Mouse (Mus musculus): ENCODE data around the gene Nop2. TPM values are rescaled to one million over a fixed set of nuclear protein-coding genes. Genes with fewer than 3 reads are reported as not detected.

Gene Nop2
- polyA plus RNA-seq (2015; fragmentation: Illumina TruSeq; extraction: RNeasy Lipid Tissue Mini Kit (QIAGEN cat#74804); ENCODE audit: insufficient read depth, low replicate concordance), result 22.7 TPM

DNA sequence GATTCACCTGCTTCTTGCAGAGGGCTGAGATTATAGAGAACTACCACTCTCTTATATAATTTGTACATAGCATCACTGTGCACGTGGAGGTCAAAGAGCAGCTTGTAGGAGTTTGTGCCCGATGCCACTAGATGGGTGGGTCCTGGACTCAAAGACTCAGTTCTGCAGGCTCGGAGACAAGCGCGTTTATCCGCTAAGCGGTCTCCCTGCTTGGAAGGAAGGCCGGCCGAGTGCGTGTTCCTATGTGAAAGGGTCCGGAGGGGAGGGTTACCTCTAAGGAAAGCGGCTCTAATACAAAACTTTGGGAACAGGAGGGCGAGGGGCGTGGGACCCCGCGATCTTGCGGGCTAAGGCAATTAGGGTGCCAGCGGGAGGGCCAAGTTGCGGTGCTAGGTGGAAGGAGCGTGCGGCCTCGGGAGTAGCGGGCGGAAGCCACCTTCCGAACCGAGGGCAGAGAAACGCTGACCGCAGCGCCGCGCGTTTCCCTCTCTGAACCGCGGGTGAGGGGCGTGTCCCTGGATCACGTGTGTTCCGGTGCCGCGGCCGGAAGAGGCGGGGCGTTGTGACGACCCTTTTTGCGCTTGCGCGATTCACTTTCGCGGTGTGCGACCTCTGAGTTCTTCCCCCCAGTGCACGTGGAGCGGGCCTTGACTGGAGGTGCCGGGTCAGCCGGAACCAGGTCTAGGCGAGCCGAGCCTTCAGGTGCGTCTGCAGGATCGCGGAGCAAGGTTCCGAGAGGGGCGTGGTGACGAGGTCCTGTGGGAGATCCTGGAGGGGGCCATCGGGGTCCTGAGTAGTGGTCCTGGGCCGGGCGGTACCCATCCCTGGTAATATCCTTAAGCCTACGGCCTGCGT, at the start of gene Nop2:
TSS of gene Nop2 (plus strand) at position 608 of the 855 bp plus-strand sequence.

DNA sequence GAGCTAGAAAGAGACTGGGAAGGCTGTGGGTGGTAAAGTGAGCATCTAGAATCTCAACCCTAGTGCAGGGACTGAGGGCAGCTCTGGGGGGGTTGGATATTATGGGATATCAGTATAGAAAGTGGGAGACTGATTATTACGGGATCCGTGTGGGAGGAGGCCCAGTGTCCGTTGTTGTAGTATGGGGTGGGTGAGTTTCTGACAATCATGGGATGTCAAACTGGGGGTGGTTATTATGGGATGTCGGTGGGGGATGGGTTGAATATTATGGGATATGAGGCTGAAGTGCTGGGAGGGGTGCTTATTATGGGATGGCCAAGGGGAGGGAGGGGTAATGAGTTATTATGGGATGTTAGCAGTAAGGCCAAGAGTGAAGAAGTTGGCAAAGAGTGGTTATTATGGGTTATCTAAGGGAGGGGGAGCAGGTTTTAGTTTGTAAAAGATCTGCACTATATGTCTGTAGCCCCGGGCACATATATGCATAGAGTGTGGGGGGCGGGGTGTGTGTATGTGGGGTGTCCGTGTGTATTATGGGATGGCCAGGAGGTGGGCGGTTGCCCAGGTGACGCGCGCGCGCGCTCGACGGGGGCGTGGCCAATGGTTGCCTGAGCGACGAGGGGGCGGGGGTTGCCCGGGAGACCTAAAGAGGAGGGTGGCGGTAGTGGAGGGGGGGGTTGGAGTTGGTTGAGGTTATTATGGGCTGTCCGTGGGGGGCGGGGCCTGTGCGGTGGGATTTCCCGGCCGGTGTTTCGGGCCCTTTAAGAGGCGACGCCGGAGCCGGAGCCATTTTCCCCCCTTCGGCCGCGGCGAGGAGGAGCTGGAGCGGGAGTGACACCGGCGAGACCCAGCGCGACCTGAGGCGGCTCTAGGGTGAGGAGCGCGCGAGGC, 36.1 kb upstream of the Nop2 start, which contains the start of gene Chd4:
TSS of gene Chd4 (plus strand) at position 591 of the 888 bp plus-strand sequence.

DNA sequence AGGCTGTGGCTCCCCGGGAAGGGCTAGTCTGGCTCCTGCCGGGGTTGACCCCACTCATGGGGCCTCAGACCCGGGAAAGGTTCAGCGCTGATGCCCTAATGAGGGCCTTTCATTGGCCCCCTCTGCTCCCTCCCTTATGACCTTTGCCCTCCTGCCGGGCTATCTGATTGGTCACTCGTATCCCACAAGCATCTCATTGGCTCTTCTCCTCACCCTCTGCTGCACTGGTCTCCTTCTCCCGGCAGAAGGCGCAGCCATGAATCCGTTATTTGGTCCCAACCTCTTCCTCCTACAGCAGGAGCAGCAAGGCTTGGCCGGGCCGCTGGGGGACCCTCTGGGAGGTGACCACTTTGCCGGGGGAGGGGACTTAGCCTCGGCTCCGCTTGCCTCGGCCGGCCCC, 13.3 kb downstream of the Nop2 start, which contains the start of gene Iffo1:
TSS of gene Iffo1 (plus strand) at position 241 of the 400 bp plus-strand sequence.

DNA sequence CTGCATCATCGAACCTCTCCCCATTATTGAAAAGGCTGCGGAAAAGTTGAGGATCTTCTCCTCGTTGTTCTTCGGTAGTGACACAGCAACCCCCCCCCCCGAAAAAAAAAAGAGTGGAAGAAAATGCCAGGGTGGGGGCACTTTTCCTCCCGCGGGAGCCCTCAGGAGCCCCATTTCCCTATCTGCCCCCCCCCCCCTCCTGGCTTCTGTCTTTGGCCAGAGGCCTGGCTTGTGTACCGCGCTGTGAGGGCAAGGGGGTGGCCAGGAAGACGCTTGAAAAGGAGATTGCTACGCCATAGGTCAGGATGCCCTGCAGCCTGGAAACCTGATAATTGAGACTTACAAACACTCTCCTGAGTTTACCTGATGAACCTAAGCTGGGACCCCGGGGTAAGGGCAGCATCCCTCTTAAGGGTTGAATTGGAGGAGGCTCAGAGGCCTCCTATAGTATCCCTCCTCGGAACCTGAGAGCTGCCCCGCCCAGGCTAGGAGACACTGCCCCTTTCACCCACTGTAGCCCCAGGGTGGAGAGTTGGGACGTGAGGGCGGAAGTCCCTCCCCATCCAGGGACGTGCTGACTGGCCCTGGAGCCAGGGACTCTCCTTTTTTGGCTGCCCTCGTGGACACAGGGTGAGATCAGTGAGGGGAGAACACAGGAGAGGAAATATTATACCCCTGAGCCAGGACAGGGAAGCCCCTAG, 34.5 kb downstream of the Nop2 start, which contains the start of gene Gapdh:
TSS of gene Gapdh (minus strand) at position 417 of the 701 bp plus-strand sequence.

DNA sequence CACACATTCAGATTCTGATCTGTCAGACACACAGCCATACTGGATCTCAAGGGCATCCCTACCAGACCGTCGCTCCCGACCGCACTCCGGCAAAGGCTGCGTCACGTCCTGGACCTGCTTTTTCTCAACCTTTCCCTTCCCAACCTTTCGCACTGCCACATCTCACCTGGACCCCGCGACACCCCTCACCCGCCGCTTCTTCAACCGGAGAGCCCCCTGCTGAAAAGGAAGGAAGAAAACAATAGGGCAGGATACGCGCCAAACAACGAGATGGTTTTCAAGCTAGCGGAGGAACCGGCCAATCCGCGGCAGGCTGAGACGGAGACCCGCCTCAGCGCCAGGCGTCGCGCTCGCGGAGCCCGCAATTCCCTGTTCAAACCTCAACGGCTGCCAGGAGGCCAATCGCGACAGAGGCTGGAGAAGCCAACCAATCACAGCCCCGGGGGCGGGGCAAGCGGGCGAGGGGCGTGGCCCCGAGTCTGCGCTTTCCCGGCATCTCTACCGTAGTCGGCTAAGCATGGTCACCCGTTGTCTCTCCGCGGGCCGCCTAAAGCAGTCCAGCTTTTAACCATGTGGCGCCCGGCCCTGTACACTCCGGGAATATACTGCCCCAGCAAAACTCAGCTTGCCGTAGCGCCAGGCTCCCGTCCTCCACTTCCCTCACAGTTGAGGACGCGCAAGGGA, 59.8 kb downstream of the Nop2 start, which contains the start of the genes Ncapd2 and Mrpl51:
TSS of gene Ncapd2 (minus strand) at position 370 of the 684 bp plus-strand sequence.
TSS of gene Mrpl51 (plus strand) at position 470 of the 684 bp plus-strand sequence.

Other genes starting within 250 kb of the Nop2 start
- gene Cd4, start 243.7 kb upstream of the Nop2 start, polyA plus RNA-seq (2015; fragmentation: Illumina TruSeq; extraction: RNeasy Lipid Tissue Mini Kit (QIAGEN cat#74804); ENCODE audit: insufficient read depth, low replicate concordance), result 71.3 TPM
- 6.5 TPM for gene Lag3, start 220.2 kb upstream of the Nop2 start, polyA plus RNA-seq (2015; fragmentation: Illumina TruSeq; extraction: RNeasy Lipid Tissue Mini Kit (QIAGEN cat#74804); ENCODE audit: insufficient read depth, low replicate concordance)
- 193 TPM for gene Ptms, start 211.8 kb upstream of the Nop2 start, polyA plus RNA-seq (2015; fragmentation: Illumina TruSeq; extraction: RNeasy Lipid Tissue Mini Kit (QIAGEN cat#74804); ENCODE audit: insufficient read depth, low replicate concordance)
- 41.7 TPM for gene Mlf2, start 200.5 kb upstream of the Nop2 start, polyA plus RNA-seq (2015; fragmentation: Illumina TruSeq; extraction: RNeasy Lipid Tissue Mini Kit (QIAGEN cat#74804); ENCODE audit: insufficient read depth, low replicate concordance)
- 30.5 TPM for gene Cops7a, start 166.4 kb upstream of the Nop2 start, polyA plus RNA-seq (2015; fragmentation: Illumina TruSeq; extraction: RNeasy Lipid Tissue Mini Kit (QIAGEN cat#74804); ENCODE audit: insufficient read depth, low replicate concordance)
- 3.0 TPM for gene Pianp, start 135.2 kb upstream of the Nop2 start, polyA plus RNA-seq (2015; fragmentation: Illumina TruSeq; extraction: RNeasy Lipid Tissue Mini Kit (QIAGEN cat#74804); ENCODE audit: insufficient read depth, low replicate concordance)
- gene Zfp384, start 122.8 kb upstream of the Nop2 start, polyA plus RNA-seq (2015; fragmentation: Illumina TruSeq; extraction: RNeasy Lipid Tissue Mini Kit (QIAGEN cat#74804); ENCODE audit: insufficient read depth, low replicate concordance), result 76.0 TPM
- gene Ing4, start 92.1 kb upstream of the Nop2 start, polyA plus RNA-seq (2015; fragmentation: Illumina TruSeq; extraction: RNeasy Lipid Tissue Mini Kit (QIAGEN cat#74804); ENCODE audit: insufficient read depth, low replicate concordance), result 64.2 TPM
- gene Acrbp, start 82.2 kb upstream of the Nop2 start, polyA plus RNA-seq (2015; fragmentation: Illumina TruSeq; extraction: RNeasy Lipid Tissue Mini Kit (QIAGEN cat#74804); ENCODE audit: insufficient read depth, low replicate concordance), result 22.3 TPM
- 8.7 TPM for gene Lpar5, start 64.0 kb upstream of the Nop2 start, polyA plus RNA-seq (2015; fragmentation: Illumina TruSeq; extraction: RNeasy Lipid Tissue Mini Kit (QIAGEN cat#74804); ENCODE audit: insufficient read depth, low replicate concordance)
- 174 TPM for gene Chd4, start 35.9 kb upstream of the Nop2 start, polyA plus RNA-seq (2015; fragmentation: Illumina TruSeq; extraction: RNeasy Lipid Tissue Mini Kit (QIAGEN cat#74804); ENCODE audit: insufficient read depth, low replicate concordance)
- gene Iffo1, start 13.3 kb downstream of the Nop2 start, polyA plus RNA-seq (2015; fragmentation: Illumina TruSeq; extraction: RNeasy Lipid Tissue Mini Kit (QIAGEN cat#74804); ENCODE audit: insufficient read depth, low replicate concordance), result 29.6 TPM
- 414 TPM for gene Gapdh, start 34.6 kb downstream of the Nop2 start, polyA plus RNA-seq (2015; fragmentation: Illumina TruSeq; extraction: RNeasy Lipid Tissue Mini Kit (QIAGEN cat#74804); ENCODE audit: insufficient read depth, low replicate concordance)
- 55.5 TPM for gene Ncapd2, start 59.8 kb downstream of the Nop2 start, polyA plus RNA-seq (2015; fragmentation: Illumina TruSeq; extraction: RNeasy Lipid Tissue Mini Kit (QIAGEN cat#74804); ENCODE audit: insufficient read depth, low replicate concordance)
- 61.7 TPM for gene Mrpl51, start 59.9 kb downstream of the Nop2 start, polyA plus RNA-seq (2015; fragmentation: Illumina TruSeq; extraction: RNeasy Lipid Tissue Mini Kit (QIAGEN cat#74804); ENCODE audit: insufficient read depth, low replicate concordance)
- 89.9 TPM for gene Vamp1, start 83.6 kb downstream of the Nop2 start, polyA plus RNA-seq (2015; fragmentation: Illumina TruSeq; extraction: RNeasy Lipid Tissue Mini Kit (QIAGEN cat#74804); ENCODE audit: insufficient read depth, low replicate concordance)
- gene Tapbpl, start 100.0 kb downstream of the Nop2 start, polyA plus RNA-seq (2015; fragmentation: Illumina TruSeq; extraction: RNeasy Lipid Tissue Mini Kit (QIAGEN cat#74804); ENCODE audit: insufficient read depth, low replicate concordance), result 29.2 TPM
- gene Cd27, start 105.1 kb downstream of the Nop2 start, polyA plus RNA-seq (2015; fragmentation: Illumina TruSeq; extraction: RNeasy Lipid Tissue Mini Kit (QIAGEN cat#74804); ENCODE audit: insufficient read depth, low replicate concordance), result 35.2 TPM
- not detected for gene Tuba3a, start 154.1 kb downstream of the Nop2 start, polyA plus RNA-seq (2015; fragmentation: Illumina TruSeq; extraction: RNeasy Lipid Tissue Mini Kit (QIAGEN cat#74804); ENCODE audit: insufficient read depth, low replicate concordance)
- 7.2 TPM for gene Ltbr, start 182.0 kb downstream of the Nop2 start, polyA plus RNA-seq (2015; fragmentation: Illumina TruSeq; extraction: RNeasy Lipid Tissue Mini Kit (QIAGEN cat#74804); ENCODE audit: insufficient read depth, low replicate concordance)
- gene Scnn1a, start 188.8 kb downstream of the Nop2 start, polyA plus RNA-seq (2015; fragmentation: Illumina TruSeq; extraction: RNeasy Lipid Tissue Mini Kit (QIAGEN cat#74804); ENCODE audit: insufficient read depth, low replicate concordance), result 0.84 TPM
- 29.9 TPM for gene Tnfrsf1a, start 217.5 kb downstream of the Nop2 start, polyA plus RNA-seq (2015; fragmentation: Illumina TruSeq; extraction: RNeasy Lipid Tissue Mini Kit (QIAGEN cat#74804); ENCODE audit: insufficient read depth, low replicate concordance)
- gene Plekhg6, start 248.9 kb downstream of the Nop2 start, polyA plus RNA-seq (2015; fragmentation: Illumina TruSeq; extraction: RNeasy Lipid Tissue Mini Kit (QIAGEN cat#74804); ENCODE audit: insufficient read depth, low replicate concordance), result not detected

Measured in spleen, adult 10 weeks (tissue).